Mouse (Mus musculus) thymus, adult 18-20 months (tissue): ENCODE measurements around the gene Rpl5.
"Not testable (repeated sequence)": the region's sequence is repeated elsewhere in the genome, so short reads cannot be mapped to it uniquely, and the experiment has no call there.

ENCODE experiments used
- DNase-seq, 2 experiments: peaks; one replicate each; pipeline ENCODE4 v3.0.0; 2022; ENCODE audit warnings: mixed read lengths in 2 of 2

Gene Rpl5

GRCm38 (mm10) chr5:107900206-107901013, at the start of gene Rpl5:
Gene Rpl5, plus strand, starts transcription at chr5:107900502.
- peak; percentile 90 to 93 for DNase-seq

- DNase-seq: no peak
Observed at GRCm38 (mm10) chr5:107853807-107854206, 46.5 kb upstream of the Rpl5 start.

- DNase-seq: no peak
Observed at GRCm38 (mm10) chr5:107854556-107854955, 45.7 kb upstream of the Rpl5 start.

GRCm38 (mm10) chr5:107855546-107855945, 44.8 kb upstream of the Rpl5 start:
- DNase-seq: no peak

GRCm38 (mm10) chr5:107858963-107859362, 41.3 kb upstream of the Rpl5 start:
- DNase-seq: no peak

GRCm38 (mm10) chr5:107863971-107864370, 36.3 kb upstream of the Rpl5 start:
- no peak for DNase-seq

- DNase-seq: no peak
Observed at GRCm38 (mm10) chr5:107866127-107867126, 33.9 kb upstream of the Rpl5 start.

- peak; percentile 39 to 43 for DNase-seq
Observed at GRCm38 (mm10) chr5:107867970-107868904, 32.1 kb upstream of the Rpl5 start.

GRCm38 (mm10) chr5:107868905-107869424, 31.3 kb upstream of the Rpl5 start:
- DNase-seq: peak; percentile 55 to 56

- DNase-seq: no peak
Observed at GRCm38 (mm10) chr5:107869701-107870100, 30.6 kb upstream of the Rpl5 start.

GRCm38 (mm10) chr5:107873330-107873729, 27.0 kb upstream of the Rpl5 start:
- DNase-seq: no peak

- no peak for DNase-seq
Observed at GRCm38 (mm10) chr5:107873886-107874302, 26.4 kb upstream of the Rpl5 start.

GRCm38 (mm10) chr5:107874561-107875260, 25.6 kb upstream of the Rpl5 start, which contains the start of gene Evi5:
Gene Evi5, minus strand, starts transcription at chr5:107875107.
- no peak for DNase-seq

- no peak for DNase-seq
Observed at GRCm38 (mm10) chr5:107875261-107875611, 25.1 kb upstream of the Rpl5 start.

- no peak for DNase-seq
Observed at GRCm38 (mm10) chr5:107877053-107877452, 23.2 kb upstream of the Rpl5 start.

- no peak for DNase-seq
Observed at GRCm38 (mm10) chr5:107880710-107881109, 19.6 kb upstream of the Rpl5 start.

- DNase-seq: no peak
Observed at GRCm38 (mm10) chr5:107889994-107890888, 10.1 kb upstream of the Rpl5 start.

GRCm38 (mm10) chr5:107891515-107891914, 8.8 kb upstream of the Rpl5 start:
- not testable (repeated sequence) for DNase-seq

GRCm38 (mm10) chr5:107894676-107895075, 5.6 kb upstream of the Rpl5 start:
- DNase-seq: no peak

- no peak for DNase-seq
Observed at GRCm38 (mm10) chr5:107896265-107896664, 4.0 kb upstream of the Rpl5 start.
